Mouse (Mus musculus) left cerebral cortex, postnatal 10 days (tissue): ENCODE measurements around the gene Ankrd27. TPM values are rescaled to one million over a fixed set of nuclear protein-coding genes. Genes with fewer than 3 reads are reported as not detected.

Source experiments
- DNase-seq, 2 experiments: peaks; one replicate each; pipeline ENCODE4 v3.0.0; 2021 to 2022; ENCODE audit warnings: low spot score in 2 of 2, mixed read lengths in 1 of 2; ENCODE audit errors: extremely low spot score in 1 of 2
- intact Hi-C: fragments of 180-260 bp; cut with DNase I; formaldehyde crosslinking; loops from one replicate; pipeline ENCODE4 v1.15.1; 2025
- total RNA-seq, 2 experiments: library from RNA; stranded (reverse); gene quantifications; 2 replicates each; pipeline ENCODE4 v1.2.3; 2021

Ankrd27 gene
- total RNA-seq, 2 experiments from 2014 or later = 42.8 to 50.3 TPM

GRCm38 (mm10) chr7:35579849-35580248 lies 6.2 kb upstream of the Ankrd27 start:
- no peak for DNase-seq
- intact Hi-C loops = no loop called here

GRCm38 (mm10) chr7:35582719-35583118 lies 3.3 kb upstream of the Ankrd27 start:
- DNase-seq = no peak
- intact Hi-C loops = no loop called here

GRCm38 (mm10) chr7:35583476-35584025 lies 2.5 kb upstream of the Ankrd27 start:
- no peak for DNase-seq
- intact Hi-C loops = no loop called here

- intact Hi-C loops = no loop called here
- DNase-seq = no peak
These were observed 1.8 kb upstream of the Ankrd27 start for GRCm38 (mm10) chr7:35584068-35584785.

GRCm38 (mm10) chr7:35584786-35585190 lies 1.3 kb upstream of the Ankrd27 start:
- intact Hi-C loops = no loop called here
- DNase-seq = no peak

GRCm38 (mm10) chr7:35585191-35586054 lies 621 bp upstream of the Ankrd27 start, which contains the start of gene Rgs9bp:
Rgs9bp (minus strand) TSS chr7:35585582.
- intact Hi-C loops = no loop called here
- peak in 1 of 2 experiments; percentile 53 for DNase-seq

GRCm38 (mm10) chr7:35586906-35587445 lies 932 bp downstream of the Ankrd27 start:
- peak in 1 of 2 experiments; percentile 34 for DNase-seq
- intact Hi-C loops = no loop called here

- intact Hi-C loops = no loop called here
- no peak for DNase-seq
These were observed 1.7 kb downstream of the Ankrd27 start for GRCm38 (mm10) chr7:35587728-35588127.

GRCm38 (mm10) chr7:35588680-35589428 lies 2.8 kb downstream of the Ankrd27 start:
- intact Hi-C loops = no loop called here
- DNase-seq = peak in 1 of 2 experiments; percentile 14

GRCm38 (mm10) chr7:35589485-35589884 lies 3.4 kb downstream of the Ankrd27 start:
- DNase-seq = no peak
- intact Hi-C loops = no loop called here

- DNase-seq = peak in 1 of 2 experiments; percentile 55
These were observed 4.7 kb downstream of the Ankrd27 start for GRCm38 (mm10) chr7:35590731-35591191.

GRCm38 (mm10) chr7:35594311-35594710 lies 8.3 kb downstream of the Ankrd27 start:
- intact Hi-C loops = no loop called here
- DNase-seq = peak in 1 of 2 experiments; percentile 21

More at GRCm38 (mm10) chr7:35590731-35591191, 4.7 kb downstream of the Ankrd27 start:
- intact Hi-C loops = no loop called here

GRCm38 (mm10) chr7:35599492-35599891 lies 13.4 kb downstream of the Ankrd27 start:
- no peak for DNase-seq
- intact Hi-C loops = no loop called here

GRCm38 (mm10) chr7:35600031-35600430 lies 14.0 kb downstream of the Ankrd27 start:
- intact Hi-C loops = no loop called here
- no peak for DNase-seq

GRCm38 (mm10) chr7:35601106-35601505 lies 15.1 kb downstream of the Ankrd27 start:
- no peak for DNase-seq
- intact Hi-C loops = no loop called here

GRCm38 (mm10) chr7:35602766-35603165 lies 16.7 kb downstream of the Ankrd27 start:
- intact Hi-C loops = no loop called here
- DNase-seq = no peak

GRCm38 (mm10) chr7:35606816-35607215 lies 20.8 kb downstream of the Ankrd27 start:
- no peak for DNase-seq
- intact Hi-C loops = no loop called here

- no peak for DNase-seq
- intact Hi-C loops = no loop called here
These were observed 23.2 kb downstream of the Ankrd27 start for GRCm38 (mm10) chr7:35609245-35609644.
